Mouse (Mus musculus) erythroblast, embryonic 14.5 days (primary cell): ENCODE measurements at regions not wholly inside any gene's neighbourhood (a gene's known extent, or its start where the extent isn't known, plus 50 kb on each side); places are given as distances from the start of the nearest gene placed in this dataset.

ENCODE experiments used
- H3K27me3 ChIP-seq: 2 replicates; pipeline ENCODE4 v1.6.1; 2012; ENCODE audit warnings: inconsistent platforms; ENCODE audit not compliant: control insufficient read depth
- H3K36me3 ChIP-seq: 2 replicates; pipeline ENCODE4 v1.6.1; 2012; ENCODE audit warnings: mild to moderate bottlenecking, inconsistent platforms; ENCODE audit not compliant: control insufficient read depth
- H3K4me1 ChIP-seq: 2 replicates; pipeline ENCODE4 v1.6.1; 2012; ENCODE audit warnings: inconsistent platforms; ENCODE audit not compliant: control insufficient read depth
- H3K4me3 ChIP-seq: replicated peaks from 2 replicates; pipeline ENCODE3; 2012; ENCODE audit warnings: moderate library complexity, mild to moderate bottlenecking, inconsistent platforms
- H3K9me3 ChIP-seq: 2 replicates; pipeline ENCODE4 v1.6.1; 2012; ENCODE audit warnings: low read length, inconsistent platforms, mixed read lengths; ENCODE audit not compliant: control insufficient read depth
- GATA1 ChIP-seq: IDR thresholded peaks from 2 replicates; pipeline ENCODE4 v1.6.1; 2012; ENCODE audit warnings: low read length, inconsistent platforms, mixed read lengths
- TAL1 ChIP-seq: IDR thresholded peaks from 3 replicates; pipeline ENCODE4 v1.6.1; 2012; ENCODE audit warnings: low read length, inconsistent platforms, mixed read lengths

DNA sequence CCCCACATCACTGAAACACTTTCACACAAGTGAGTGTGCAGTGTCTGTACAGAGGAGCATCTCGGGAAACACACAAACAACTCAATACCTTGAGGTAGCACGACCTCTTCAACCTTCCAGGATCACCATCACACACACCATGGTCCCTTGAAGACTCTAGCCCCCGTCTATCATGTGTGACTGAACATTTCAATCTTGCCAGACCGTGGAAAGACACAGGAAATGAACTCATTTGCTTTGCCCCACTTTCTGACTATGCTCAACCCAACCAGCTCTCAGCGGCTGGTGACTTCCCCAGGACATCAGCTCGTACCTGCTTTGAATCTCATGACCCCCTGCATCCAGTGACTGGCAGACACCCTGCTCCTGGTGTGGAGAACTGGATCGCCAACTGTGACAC is 219.6 kb downstream of the Bcl11b start:
- TF ChIP-seq GATA1: no peak
- TF ChIP-seq TAL1: no peak
- H3K36me3 ChIP-seq: no peaks in the 10 kb centered on the region
- no peak overlapping the region for H3K4me3 ChIP-seq
- no peaks in the 10 kb centered on the region for H3K27me3 ChIP-seq
- peaks cover 29% of the 10 kb centered on the region for H3K9me3 ChIP-seq
- H3K4me1 ChIP-seq: no peaks in the 10 kb centered on the region

DNA sequence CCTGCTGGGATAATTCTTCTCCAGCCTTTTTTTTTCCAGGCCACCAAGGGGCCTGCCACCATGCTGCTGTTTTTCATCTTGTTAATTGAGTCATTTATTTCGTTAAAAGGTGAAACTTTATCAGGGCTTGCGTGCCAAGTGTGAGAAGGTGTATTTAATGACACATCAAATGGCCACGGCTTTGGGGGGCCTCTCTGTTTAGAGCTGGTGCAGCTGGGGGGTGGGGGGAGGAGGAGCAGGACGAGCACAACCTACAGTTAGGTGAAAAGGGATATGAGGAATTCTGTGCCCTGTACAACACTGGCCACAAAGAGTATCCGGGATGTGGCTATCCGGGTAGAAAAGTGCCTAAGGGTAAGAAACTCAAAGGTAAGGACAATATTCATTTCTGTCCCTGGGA is 213.6 kb downstream of the Bcl11b start:
- Histone ChIP-seq H3K4me1 (no peaks in the 10 kb centered on the region), H3K36me3 (no peaks in the 10 kb centered on the region), H3K27me3 (no peaks in the 10 kb centered on the region), H3K4me3 (no peak overlapping the region), H3K9me3 (peaks cover 58% of the 10 kb centered on the region)
- TF ChIP-seq GATA1 (no peak), TAL1 (no peak)

DNA sequence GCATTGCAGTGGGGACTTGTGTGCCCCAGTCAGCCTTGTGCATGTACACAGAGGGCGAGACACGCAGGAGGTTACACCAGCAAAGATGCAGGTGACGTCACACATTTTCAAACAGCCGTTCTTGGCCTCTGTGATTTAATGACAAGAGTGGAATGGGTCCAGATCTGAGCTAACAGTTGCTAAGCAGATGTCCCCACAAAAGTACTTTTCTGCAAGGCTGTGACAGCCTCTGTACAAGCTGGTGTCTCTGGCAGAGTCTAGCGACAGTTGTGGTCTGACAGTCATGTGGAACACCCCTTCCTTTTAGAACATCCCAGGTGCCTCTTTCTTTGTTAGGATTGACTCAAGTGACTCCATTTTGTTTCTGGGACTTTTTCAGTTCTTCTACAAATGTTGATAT is 203.1 kb downstream of the Bcl11b start:
- TF ChIP-seq GATA1: no peak
- TF ChIP-seq TAL1: no peak
- H3K4me1 ChIP-seq: no peaks in the 10 kb centered on the region

DNA sequence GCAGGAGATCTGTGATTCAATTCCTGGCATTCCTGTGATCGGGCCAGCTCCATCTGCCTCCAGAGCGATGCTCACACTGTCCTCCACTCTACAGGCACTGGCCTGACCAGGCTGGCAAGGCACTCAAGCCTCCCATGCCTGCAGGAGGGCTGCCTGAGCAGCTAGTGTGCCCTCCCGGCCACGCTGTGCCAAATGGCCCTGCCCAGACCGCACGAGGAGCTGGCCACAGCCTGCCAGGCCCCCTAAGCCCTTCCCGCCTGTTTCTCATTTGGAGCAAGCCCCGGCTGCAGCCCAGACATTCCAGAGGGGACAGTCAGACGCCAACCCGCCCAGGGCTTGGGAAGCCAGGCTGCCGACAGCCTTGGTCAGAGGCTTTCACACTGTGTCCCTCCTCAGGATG is 195.8 kb downstream of the Bcl11b start:
- TF ChIP-seq GATA1: no peak
- TF ChIP-seq TAL1: no peak
- H3K9me3 ChIP-seq: peaks cover 15% of the 10 kb centered on the region
- peaks cover 3% of the 10 kb centered on the region; the same call in 1 of the 2 replicates for H3K27me3 ChIP-seq
- H3K4me1 ChIP-seq: no peaks in the 10 kb centered on the region
- no peak overlapping the region for H3K4me3 ChIP-seq
- no peaks in the 10 kb centered on the region for H3K36me3 ChIP-seq

More for the DNA sequence above, 203.1 kb downstream of the Bcl11b start:
- no peak overlapping the region for H3K4me3 ChIP-seq
- no peaks in the 10 kb centered on the region for H3K36me3 ChIP-seq
- H3K9me3 ChIP-seq: peaks cover 8% of the 10 kb centered on the region
- no peaks in the 10 kb centered on the region for H3K27me3 ChIP-seq

DNA sequence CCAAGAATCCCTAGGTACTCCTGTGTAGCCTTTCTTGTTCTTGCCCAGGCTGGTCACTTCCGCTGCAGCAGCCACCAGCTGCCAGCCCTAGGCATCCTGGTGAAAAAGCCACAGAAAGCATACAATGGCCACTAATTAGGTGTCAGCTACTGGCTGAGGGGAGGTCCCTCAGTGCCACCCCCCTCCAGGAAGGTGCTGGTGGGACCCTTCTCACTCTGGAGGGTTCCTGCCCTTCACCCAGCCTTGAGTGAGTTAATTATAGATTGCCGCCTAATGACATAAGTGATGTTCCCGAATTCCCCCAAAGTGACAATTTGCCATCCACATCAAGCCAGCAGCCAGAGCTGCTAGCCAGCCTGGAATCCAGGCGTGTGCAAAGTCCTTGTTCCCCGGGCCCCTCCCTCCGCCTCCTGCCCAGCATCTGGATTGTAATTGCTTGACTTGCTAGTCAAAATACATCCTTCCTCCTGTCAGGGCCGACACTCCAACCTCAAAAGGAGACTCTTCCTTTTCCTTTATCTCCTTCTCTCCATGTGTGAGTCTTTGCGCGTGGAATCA is 195.2 kb downstream of the Bcl11b start:
- Histone ChIP-seq H3K27me3 (peaks cover 3% of the 10 kb centered on the region; the same call in 1 of the 2 replicates), H3K4me1 (no peaks in the 10 kb centered on the region), H3K36me3 (no peaks in the 10 kb centered on the region), H3K9me3 (peaks cover 15% of the 10 kb centered on the region), H3K4me3 (no peak overlapping the region)
- TF ChIP-seq TAL1: no peak

DNA sequence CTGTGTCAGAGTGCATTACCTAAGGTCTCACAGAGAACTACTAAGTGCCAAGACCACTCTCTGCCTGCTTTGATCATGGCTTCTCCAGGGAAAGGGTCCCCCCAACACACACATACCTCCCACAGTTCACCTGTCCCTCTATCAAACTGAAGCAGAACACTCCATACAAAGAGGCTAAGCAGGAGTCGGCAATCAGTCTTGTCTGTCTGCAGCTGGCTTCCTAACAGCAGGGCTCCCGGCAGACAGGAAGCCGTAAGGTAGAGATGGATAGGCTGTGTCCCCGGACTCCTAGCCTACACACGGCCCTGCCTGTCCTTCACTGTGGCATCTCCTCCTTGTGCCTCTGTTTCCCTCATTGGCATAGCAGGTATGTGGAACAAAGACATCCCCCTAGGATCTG is 192.2 kb downstream of the Bcl11b start:
- H3K27me3 ChIP-seq: peaks cover 3% of the 10 kb centered on the region; the same call in 1 of the 2 replicates
- no peaks in the 10 kb centered on the region for H3K36me3 ChIP-seq
- H3K4me1 ChIP-seq: no peaks in the 10 kb centered on the region
- H3K9me3 ChIP-seq: peaks cover 21% of the 10 kb centered on the region
- H3K4me3 ChIP-seq: no peak overlapping the region
- TF ChIP-seq GATA1 (no peak), TAL1 (no peak)

DNA sequence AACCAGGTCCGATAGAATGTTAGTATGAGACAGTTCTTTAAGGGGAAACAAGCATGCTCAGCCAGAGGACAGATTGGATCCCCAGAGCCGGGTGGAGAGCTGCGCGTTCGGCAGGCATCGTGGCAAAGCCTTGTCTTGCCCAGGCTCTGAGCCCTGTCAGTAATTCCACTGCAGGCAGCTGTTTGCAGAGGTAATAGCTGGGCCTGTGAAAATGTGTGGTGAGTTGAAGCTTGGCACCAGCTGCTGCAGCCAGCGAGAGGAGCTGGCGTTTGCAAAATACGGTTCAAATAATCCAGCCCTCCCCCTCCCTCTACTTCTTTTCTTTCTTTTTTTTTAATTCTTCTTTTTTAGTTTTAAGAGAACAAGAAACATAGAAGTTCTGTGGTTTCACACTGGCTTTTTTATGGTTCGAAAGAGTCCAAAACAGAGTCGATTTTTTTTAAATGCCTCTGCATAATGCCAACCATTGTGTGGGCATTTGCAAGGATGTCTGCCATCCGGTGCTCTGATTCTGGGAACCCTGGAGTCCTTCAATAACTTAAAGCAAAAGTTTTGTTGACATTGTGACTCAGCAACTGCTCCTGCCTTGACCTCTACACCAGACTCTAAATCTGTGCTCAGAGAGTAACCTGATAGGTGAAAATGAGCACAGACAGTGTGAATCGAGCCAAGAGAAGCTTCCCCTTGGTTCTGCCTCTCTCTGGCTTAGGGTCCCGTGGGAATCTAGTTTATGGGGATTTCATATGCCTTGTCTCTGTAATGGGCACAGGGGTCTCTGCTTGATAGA is 190.7 kb downstream of the Bcl11b start:
- H3K27me3 ChIP-seq: no peaks in the 10 kb centered on the region; the same call in 1 of the 2 replicates
- peaks cover 20% of the 10 kb centered on the region for H3K9me3 ChIP-seq
- no peak overlapping the region for H3K4me3 ChIP-seq
- H3K36me3 ChIP-seq: no peaks in the 10 kb centered on the region
- TF ChIP-seq GATA1: no peak
- no peak for TF ChIP-seq TAL1
- H3K4me1 ChIP-seq: no peaks in the 10 kb centered on the region

DNA sequence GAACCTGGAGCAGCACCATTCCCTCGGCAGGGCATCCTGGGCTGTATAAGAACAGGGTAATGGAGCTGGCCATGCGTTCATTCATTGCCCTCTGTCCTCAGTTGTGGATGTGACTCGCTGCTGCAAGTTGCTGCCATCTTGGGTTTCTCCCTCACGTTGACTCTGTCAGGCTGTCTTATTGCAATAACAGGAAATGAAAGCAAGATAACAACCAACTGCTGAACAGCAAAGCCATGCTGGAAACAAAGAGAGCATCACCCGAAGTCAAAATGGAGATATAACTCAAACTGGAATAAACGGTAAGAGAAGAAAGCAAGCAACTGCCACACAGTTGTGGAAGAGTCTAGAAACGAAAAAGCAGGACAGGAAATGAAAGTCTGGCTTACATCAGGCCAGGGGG is 188.5 kb downstream of the Bcl11b start:
- no peak for TF ChIP-seq GATA1
- TF ChIP-seq TAL1: no peak
- Histone ChIP-seq H3K27me3 (no peaks in the 10 kb centered on the region), H3K36me3 (no peaks in the 10 kb centered on the region), H3K4me1 (no peaks in the 10 kb centered on the region), H3K4me3 (no peak overlapping the region), H3K9me3 (peaks cover 15% of the 10 kb centered on the region)

DNA sequence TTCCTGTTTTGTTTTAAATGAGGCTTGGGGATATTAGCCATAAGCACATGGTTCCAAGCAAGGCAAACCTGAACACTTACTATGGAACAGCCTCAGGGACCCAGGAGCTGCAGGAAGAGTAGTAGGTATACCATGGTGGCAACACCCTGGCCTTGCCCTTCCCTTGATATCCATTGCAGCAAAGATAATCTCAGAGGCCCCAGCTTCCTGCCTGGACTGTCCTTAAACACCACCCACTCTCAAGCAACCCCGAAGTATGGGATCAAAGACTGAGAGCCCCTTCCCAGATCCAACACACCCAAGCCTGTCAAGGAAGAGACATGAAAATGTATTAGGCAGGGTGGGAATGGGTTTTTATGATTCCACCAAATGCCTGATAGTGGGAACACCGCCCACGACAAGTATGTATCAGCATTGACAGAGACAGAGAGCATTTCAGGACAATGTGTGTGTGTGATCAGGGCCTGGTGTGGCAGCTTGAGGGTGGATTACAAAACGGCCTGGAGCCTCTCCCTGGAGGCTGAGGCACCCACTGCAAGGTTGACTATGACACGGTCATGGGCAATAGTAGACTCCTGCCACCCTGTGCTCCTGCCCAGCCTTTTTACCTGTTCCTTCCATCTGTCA is 179.5 kb downstream of the Bcl11b start:
- H3K4me1 ChIP-seq: no peaks in the 10 kb centered on the region
- H3K36me3 ChIP-seq: no peaks in the 10 kb centered on the region
- TF ChIP-seq TAL1 (no peak), GATA1 (no peak)
- no peak overlapping the region for H3K4me3 ChIP-seq
- H3K9me3 ChIP-seq: peaks cover 52% of the 10 kb centered on the region
- no peaks in the 10 kb centered on the region for H3K27me3 ChIP-seq
